Mouse (Mus musculus) adrenal gland (tissue): ENCODE results near the gene Cdk1.
"Not testable (repeated sequence)": the region's sequence is repeated elsewhere in the genome, so short reads cannot be mapped to it uniquely, and the experiment has no call there.

ENCODE experiments used
- intact Hi-C: fragments of 180-260 bp; cut with DNase I; formaldehyde crosslinking; loops from one replicate; pipeline ENCODE4 v1.15.1; 2025
- long read RNA-seq, 2 experiments: library from polyadenylated mRNA; unstranded; transcript quantifications; one replicate each; pipeline ENCODE4 v2.0.0; 2020; ENCODE audit warnings: borderline replicate concordance in 1 of 2; ENCODE audit not compliant: insufficient replicate concordance in 1 of 2

The Cdk1 gene
- long read RNA-seq, experiment 1, full-length matches to known transcripts: 2 of 3 reads
- long read RNA-seq, experiment 1, partial matches to known transcripts: 0 of 3 reads
- long read RNA-seq, experiment 1, other reads (novel, unspliced or antisense): 1 of 3 reads
- long read RNA-seq, experiment 2, full-length matches to known transcripts: 1 of 1 reads
- long read RNA-seq, experiment 2, partial matches to known transcripts: 0 of 1 reads
- long read RNA-seq, experiment 2, other reads (novel, unspliced or antisense): 0 of 1 reads

- intact Hi-C loops: no loop called here
Observed at GRCm38 (mm10) chr10:69352212-69353085, at the start of gene Cdk1. Gene Cdk1 (minus strand): TSS chr10:69352938.

- intact Hi-C loops: no loop called here
Observed at GRCm38 (mm10) chr10:69399814-69400385, 47.2 kb upstream of the Cdk1 start.

- intact Hi-C loops: no loop called here
Observed at GRCm38 (mm10) chr10:69398763-69399590, 46.2 kb upstream of the Cdk1 start, which contains the start of gene Ank3. Gene Ank3 (plus strand): TSS chr10:69398773.

GRCm38 (mm10) chr10:69398197-69398762 lies 45.5 kb upstream of the Cdk1 start:
- intact Hi-C loops: no loop called here

- intact Hi-C loops: no loop called here
Observed at GRCm38 (mm10) chr10:69389511-69389910, 36.8 kb upstream of the Cdk1 start.

GRCm38 (mm10) chr10:69386767-69387166 lies 34.0 kb upstream of the Cdk1 start:
- intact Hi-C loops: no loop called here

- intact Hi-C loops: no loop called here
Observed at GRCm38 (mm10) chr10:69385136-69385535, 32.4 kb upstream of the Cdk1 start.

- intact Hi-C loops: no loop called here
Observed at GRCm38 (mm10) chr10:69384640-69385039, 31.9 kb upstream of the Cdk1 start.

GRCm38 (mm10) chr10:69383186-69383585 lies 30.4 kb upstream of the Cdk1 start:
- intact Hi-C loops: no loop called here

GRCm38 (mm10) chr10:69375154-69375553 lies 22.4 kb upstream of the Cdk1 start:
- intact Hi-C loops: no loop called here

- intact Hi-C loops: no loop called here
Observed at GRCm38 (mm10) chr10:69373796-69374550, 21.2 kb upstream of the Cdk1 start.

- intact Hi-C loops: no loop called here
Observed at GRCm38 (mm10) chr10:69372061-69372460, 19.3 kb upstream of the Cdk1 start.

GRCm38 (mm10) chr10:69371441-69371840 lies 18.7 kb upstream of the Cdk1 start:
- intact Hi-C loops: no loop called here

GRCm38 (mm10) chr10:69369321-69369720 lies 16.6 kb upstream of the Cdk1 start:
- intact Hi-C loops: no loop called here

GRCm38 (mm10) chr10:69366877-69367387 lies 14.2 kb upstream of the Cdk1 start:
- intact Hi-C loops: no loop called here

- intact Hi-C loops: no loop called here
Observed at GRCm38 (mm10) chr10:69366208-69366607, 13.5 kb upstream of the Cdk1 start.

GRCm38 (mm10) chr10:69359666-69360065 lies 6.9 kb upstream of the Cdk1 start:
- intact Hi-C loops: no loop called here

GRCm38 (mm10) chr10:69353086-69353479 lies 345 bp upstream of the Cdk1 start:
- intact Hi-C loops: not testable (repeated sequence)

- intact Hi-C loops: no loop called here
Observed at GRCm38 (mm10) chr10:69351842-69352211, 911 bp downstream of the Cdk1 start.
